Mouse (Mus musculus) MEL (cell line): Measurements from ENCODE around the gene Evpl.

Experiments
- CHD1 ChIP-seq: IDR thresholded peaks from 2 replicates; pipeline ENCODE4 v1.6.1; 2012; ENCODE audit warnings: low read depth, mild to moderate bottlenecking, inconsistent platforms, low read length, improper control_type of control experiment
- CHD2 ChIP-seq: IDR thresholded peaks from 2 replicates; pipeline ENCODE4 v1.6.1; 2011; ENCODE audit warnings: low read length, improper control_type of control experiment
- CTCF ChIP-seq, 3 experiments: IDR thresholded peaks in 2 of 3; conservative IDR thresholded peaks in 1 of 3; 2 replicates each; pipeline ENCODE4 v1.5.1; 2011 to 2012; ENCODE audit warnings: low read length in 3 of 3, low read depth in 2 of 3, mild to moderate bottlenecking in 2 of 3, improper control_type of control experiment in 1 of 3, inconsistent platforms in 1 of 3, mixed read lengths in 1 of 3, moderate library complexity in 1 of 3; ENCODE audit not compliant: control insufficient read depth in 1 of 3, insufficient read depth in 1 of 3, poor library complexity in 1 of 3, severe bottlenecking in 1 of 3
- ETS1 ChIP-seq: IDR thresholded peaks from 2 replicates; pipeline ENCODE4 v1.6.1; 2012; ENCODE audit warnings: low read depth, mild to moderate bottlenecking, inconsistent platforms, low read length, improper control_type of control experiment, moderate library complexity
- MAX ChIP-seq: IDR thresholded peaks from 2 replicates; pipeline ENCODE4 v1.6.1; 2011; ENCODE audit warnings: low read length, improper control_type of control experiment
- MEF2A ChIP-seq: IDR thresholded peaks from 2 replicates; pipeline ENCODE4 v1.6.1; 2014; ENCODE audit warnings: low read depth, mild to moderate bottlenecking, inconsistent platforms, low read length, improper control_type of control experiment; ENCODE audit not compliant: poor library complexity, insufficient replicate concordance, severe bottlenecking; ENCODE audit errors: extremely low read depth
- POLR2A ChIP-seq, 2 experiments: IDR thresholded peaks; 2 replicates each; pipeline ENCODE4 v1.6.1; 2011 to 2012; ENCODE audit warnings: low read length in 2 of 2, mild to moderate bottlenecking in 2 of 2, control low read depth in 1 of 2, improper control_type of control experiment in 1 of 2, low read depth in 1 of 2, moderate library complexity in 1 of 2; ENCODE audit not compliant: control insufficient read depth in 1 of 2, insufficient read depth in 1 of 2, poor library complexity in 1 of 2
- POLR2AphosphoS2 ChIP-seq: IDR thresholded peaks from 2 replicates; pipeline ENCODE4 v1.6.1; 2011; ENCODE audit warnings: low read length, improper control_type of control experiment
- SIN3A ChIP-seq: IDR thresholded peaks from 2 replicates; pipeline ENCODE4 v1.6.1; 2012; ENCODE audit warnings: low read length, improper control_type of control experiment, inconsistent platforms
- SMC3 ChIP-seq: IDR thresholded peaks from 2 replicates; pipeline ENCODE4 v1.6.1; 2011; ENCODE audit warnings: low read depth, low read length, improper control_type of control experiment
- TBP ChIP-seq: IDR thresholded peaks from 2 replicates; pipeline ENCODE4 v1.8.0; 2011; ENCODE audit warnings: low read depth, low read length, improper control_type of control experiment
- ZC3H11A ChIP-seq: IDR thresholded peaks from 2 replicates; pipeline ENCODE4 v1.6.1; 2012; ENCODE audit warnings: low read depth, mild to moderate bottlenecking, inconsistent platforms, low read length, improper control_type of control experiment
- ZNF384 ChIP-seq: IDR thresholded peaks from 2 replicates; pipeline ENCODE4 v1.6.1; 2012; ENCODE audit warnings: low read depth, mild to moderate bottlenecking, inconsistent platforms, low read length, improper control_type of control experiment

DNA sequence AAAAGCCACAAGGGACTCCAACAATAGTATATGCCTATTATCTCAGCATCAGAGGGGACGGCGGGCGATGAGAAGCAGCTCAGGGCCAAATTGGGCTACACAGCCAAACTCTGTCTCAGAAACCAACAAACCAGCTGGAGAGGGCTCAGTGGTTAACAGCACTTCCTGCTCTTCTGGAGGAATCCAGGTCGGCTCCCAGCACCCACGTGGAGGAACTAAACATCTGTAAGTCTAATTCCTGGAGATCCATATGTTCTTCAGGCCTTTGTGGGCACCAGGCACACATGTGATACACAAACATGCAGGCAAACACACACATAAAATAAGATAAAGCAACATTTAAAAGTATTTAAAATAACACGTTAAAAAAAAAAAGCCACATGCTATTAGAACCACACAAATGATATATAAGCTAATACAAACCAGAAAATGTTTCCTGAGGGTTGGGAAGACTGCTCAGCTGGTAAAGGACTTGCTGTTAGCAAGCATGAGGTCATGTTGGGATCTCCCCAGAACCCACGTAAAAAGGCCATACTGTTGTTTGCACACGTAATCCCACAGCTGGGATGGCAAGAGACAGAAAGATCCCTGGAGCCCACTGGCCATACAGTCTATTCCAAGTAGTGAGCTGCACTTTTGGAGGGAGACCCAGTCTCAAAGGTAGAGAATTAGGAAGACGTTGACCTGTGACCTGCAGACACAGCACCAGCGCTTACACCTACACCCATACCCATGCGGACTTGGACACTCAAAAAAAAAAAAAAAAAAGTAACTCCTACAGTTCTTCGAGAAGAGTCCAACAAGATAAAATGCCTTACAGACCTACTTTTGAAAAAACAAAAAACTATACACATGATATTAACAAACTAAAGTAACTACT is 35.0 kb upstream of the Evpl start:
- TF ChIP-seq CHD2, result no peak
- no peak for TF ChIP-seq MEF2A
- 0 out of 2 replicates have a peak, but pooled peaks have one; percentile 23 for TF ChIP-seq TBP
- no peak; the same call in none of the 2 replicates for TF ChIP-seq SIN3A
- TF ChIP-seq POLR2AphosphoS2, result no peak
- no peak for TF ChIP-seq CTCF (IDR thresholded peaks at IDR 0.05 in 2 of 3, conservative IDR thresholded peaks at IDR 0.05 in 1 of 3; ENCODE audit: control insufficient read depth in 1 of 3, insufficient read depth in 1 of 3, low read depth in 2 of 3, low read length in 3 of 3, poor library complexity in 1 of 3, severe bottlenecking in 1 of 3)
- TF ChIP-seq ZNF384, result no peak; the same call in none of the 2 replicates
- TF ChIP-seq MAX, result peak; percentile 77; the same call in 1 of the 2 replicates
- TF ChIP-seq POLR2A (IDR thresholded peaks at IDR 0.05; ENCODE audit: control insufficient read depth in 1 of 2, insufficient read depth in 1 of 2, low read depth in 1 of 2, low read length in 2 of 2, poor library complexity in 1 of 2), result no peak
- peak; percentile 63; the same call in 1 of the 2 replicates for TF ChIP-seq CHD1
- TF ChIP-seq ETS1, result peak; percentile 54; the same call in 1 of the 2 replicates
- TF ChIP-seq ZC3H11A, result no peak
- no peak for TF ChIP-seq SMC3
